Mouse (Mus musculus) midbrain, embryonic 16.5 days (tissue): ENCODE results near the gene Sox18. TPM values are rescaled to one million over a fixed set of nuclear protein-coding genes. Genes with fewer than 3 reads are reported as not detected.

Source experiments
- ATAC-seq: fragments of 200-750 bp; cut with Nextera tagmentation; 2 replicates; pipeline ENCODE4 v1.8.0; 2017; ENCODE audit warnings: moderate TSS enrichment
- H3K27ac ChIP-seq: fragments of 300-500 bp; sonication (generic); 2 replicates; pipeline ENCODE4 v1.5.1; 2014; ENCODE audit warnings: mild to moderate bottlenecking, low read length, mixed read lengths
- H3K27me3 ChIP-seq: fragments of 300-500 bp; sonication (generic); 2 replicates; pipeline ENCODE4 v1.6.1; 2014; ENCODE audit warnings: low read depth, low read length, mixed read lengths; ENCODE audit not compliant: control insufficient read depth, insufficient read depth
- H3K36me3 ChIP-seq: fragments of 300-500 bp; sonication (generic); 2 replicates; pipeline ENCODE4 v1.6.1; 2014; ENCODE audit warnings: mild to moderate bottlenecking, low read length, moderate library complexity, mixed read lengths; ENCODE audit not compliant: control insufficient read depth, insufficient read depth
- H3K4me1 ChIP-seq: fragments of 300-500 bp; sonication (generic); 2 replicates; pipeline ENCODE4 v1.6.1; 2014; ENCODE audit warnings: mild to moderate bottlenecking, low read length, mixed read lengths; ENCODE audit not compliant: control insufficient read depth, insufficient read depth
- H3K4me2 ChIP-seq: fragments of 300-500 bp; sonication (generic); 2 replicates; pipeline ENCODE4 v1.6.1; 2014; ENCODE audit warnings: mild to moderate bottlenecking, low read length, mixed read lengths
- H3K4me3 ChIP-seq: fragments of 300-500 bp; sonication (generic); 2 replicates; pipeline ENCODE4 v1.5.1; 2014; ENCODE audit warnings: low read depth, mild to moderate bottlenecking, low read length, moderate library complexity, mixed read lengths
- H3K9ac ChIP-seq: fragments of 300-500 bp; sonication (generic); 2 replicates; pipeline ENCODE4 v1.6.1; 2014; ENCODE audit warnings: low read depth, low read length, mixed read lengths
- H3K9me3 ChIP-seq: fragments of 300-500 bp; sonication (generic); replicated peaks from 2 replicates; pipeline ENCODE4 v1.6.1; 2014; ENCODE audit warnings: mild to moderate bottlenecking, low read length, mixed read lengths; ENCODE audit not compliant: control insufficient read depth, poor library complexity, severe bottlenecking
- WGBS: fragments of 180-500 bp; shearing (Covaris S2); extraction: QIAGEN DNeasy Blood & Tissue Kit; methylation state at CpG from one replicate; pipeline ENCODE4 v1.1.7; 2014; 5-methylcytosine and 5-hydroxymethylcytosine counted together
- polyA plus RNA-seq: library from polyadenylated mRNA; unstranded; fragments of >200 nt; fragmentation: Nextera tagmentation; extraction: Ambion mirVana; gene quantifications from 2 replicates; pipeline ENCODE4 v1.2.1, GENCODE M21; 2015

Sox18 gene
- polyA plus RNA-seq, 1 experiment from 2014 or later = 15.7 TPM

DNA sequence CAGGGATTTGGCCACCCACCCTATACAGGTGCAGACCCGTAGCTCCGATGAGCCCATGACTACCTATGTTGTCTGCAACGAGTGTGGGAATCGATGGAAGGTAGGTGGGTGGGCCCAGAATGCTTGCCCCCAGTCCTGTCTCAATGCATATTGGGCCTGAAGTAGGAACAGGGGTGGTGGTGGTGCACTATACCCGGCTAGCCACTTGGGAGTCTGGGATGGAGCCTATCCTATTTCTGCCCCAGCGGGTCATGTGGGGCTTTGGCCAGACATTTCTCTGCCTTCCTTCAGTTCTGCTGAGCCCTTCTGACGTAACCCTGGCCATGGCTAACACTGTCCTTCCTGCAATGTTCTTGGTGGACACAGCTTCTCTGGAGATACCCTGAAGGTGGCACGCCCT is 16.1 kb upstream of the Sox18 start:
- no peak for ATAC-seq
- Histone ChIP-seq H3K4me3 (no peak overlapping the region), H3K4me2 (no peak overlapping the region), H3K36me3 (peaks cover 10% of the 10 kb centered on the region), H3K4me1 (peaks cover 8% of the 10 kb centered on the region), H3K9ac (no peak overlapping the region), H3K27ac (no peak overlapping the region), H3K9me3 (no peaks in the 10 kb centered on the region), H3K27me3 (no peaks in the 10 kb centered on the region)
- 99% methylated on average over 8 of the region's 8 CpGs for WGBS

DNA sequence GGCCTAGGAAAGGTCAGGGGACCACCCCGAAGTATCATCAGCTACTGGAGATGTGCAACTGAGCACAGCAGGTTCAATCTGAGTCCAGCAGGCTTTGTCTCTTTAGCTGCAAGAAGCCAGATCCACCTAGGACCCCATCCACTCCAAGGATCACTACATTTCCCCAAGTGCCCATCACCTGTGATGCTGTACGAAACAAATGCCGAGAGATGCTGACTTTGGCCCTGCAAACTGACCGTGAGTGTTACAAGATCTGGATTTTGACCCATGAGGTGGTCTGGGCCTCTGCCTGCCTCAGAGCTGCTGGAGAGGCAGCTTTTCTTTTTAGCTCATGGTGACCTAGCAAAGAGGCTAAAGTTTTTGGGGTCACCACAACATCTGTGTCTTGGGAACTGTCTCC is 14.2 kb upstream of the Sox18 start:
- H3K36me3 ChIP-seq = peaks cover 10% of the 10 kb centered on the region
- ATAC-seq = no peak

DNA sequence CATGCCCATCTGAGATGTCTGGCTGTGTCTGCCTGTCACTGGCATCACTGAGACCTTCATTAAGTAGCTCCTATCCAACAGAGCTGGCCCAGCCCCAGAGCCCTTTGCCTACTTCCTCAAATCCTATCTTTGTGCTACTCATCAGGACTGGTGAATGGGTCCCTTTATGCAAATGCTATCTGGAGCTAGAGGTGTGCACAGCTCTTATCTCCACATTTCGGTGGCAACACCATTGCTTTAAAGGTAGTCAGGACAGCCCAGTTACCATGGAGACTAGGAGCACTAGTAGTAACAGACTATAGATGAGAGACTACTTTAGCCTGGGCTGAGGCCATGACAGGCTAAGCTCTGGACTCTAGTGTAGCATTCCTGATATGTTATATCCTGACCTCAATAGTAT is 13.3 kb upstream of the Sox18 start:
- H3K9me3 ChIP-seq = no peaks in the 10 kb centered on the region
- no peak overlapping the region for H3K27ac ChIP-seq
- H3K36me3 ChIP-seq = peaks cover 10% of the 10 kb centered on the region
- no peak overlapping the region for H3K4me3 ChIP-seq
- H3K4me2 ChIP-seq = no peak overlapping the region
- peaks cover 11% of the 10 kb centered on the region for H3K4me1 ChIP-seq
- H3K9ac ChIP-seq = no peak overlapping the region
- 83% methylated on average over 1 of the region's 1 CpGs for WGBS
- H3K27me3 ChIP-seq = no peaks in the 10 kb centered on the region
- no peak for ATAC-seq

More for the DNA sequence above, 14.2 kb upstream of the Sox18 start:
- no peak overlapping the region for H3K27ac ChIP-seq
- H3K4me3 ChIP-seq = no peak overlapping the region
- peaks cover 10% of the 10 kb centered on the region for H3K4me1 ChIP-seq
- H3K27me3 ChIP-seq = no peaks in the 10 kb centered on the region
- no peak overlapping the region for H3K9ac ChIP-seq
- no peaks in the 10 kb centered on the region for H3K9me3 ChIP-seq
- WGBS = 95% methylated on average over 4 of the region's 4 CpGs
- H3K4me2 ChIP-seq = no peak overlapping the region

DNA sequence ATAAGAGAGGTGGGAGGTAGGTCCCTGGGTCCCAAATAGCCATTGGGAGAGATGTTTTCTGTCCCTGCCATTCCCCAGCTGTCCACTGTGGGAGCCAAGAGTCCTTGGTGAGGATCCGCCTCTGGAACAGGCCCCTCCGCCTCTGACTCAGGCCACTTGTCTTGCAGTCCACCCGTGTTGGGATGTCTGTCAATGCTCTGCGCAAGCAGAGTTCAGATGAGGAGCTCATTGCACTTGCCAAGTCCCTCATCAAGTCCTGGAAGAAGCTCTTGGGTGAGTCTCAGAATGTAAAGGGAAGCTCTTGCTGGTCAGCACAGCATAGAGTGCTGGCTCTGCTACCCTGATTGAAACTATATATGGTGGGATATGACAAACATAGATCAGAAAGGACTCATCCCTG is 11.9 kb upstream of the Sox18 start:
- H3K4me3 ChIP-seq = no peak overlapping the region
- no peaks in the 10 kb centered on the region for H3K27me3 ChIP-seq
- H3K4me1 ChIP-seq = peaks cover 13% of the 10 kb centered on the region
- no peaks in the 10 kb centered on the region for H3K9me3 ChIP-seq
- 75% methylated on average over 4 of the region's 4 CpGs for WGBS
- H3K9ac ChIP-seq = no peak overlapping the region
- no peak overlapping the region for H3K27ac ChIP-seq
- H3K4me2 ChIP-seq = no peak overlapping the region
- peaks cover 10% of the 10 kb centered on the region for H3K36me3 ChIP-seq
- no peak for ATAC-seq

DNA sequence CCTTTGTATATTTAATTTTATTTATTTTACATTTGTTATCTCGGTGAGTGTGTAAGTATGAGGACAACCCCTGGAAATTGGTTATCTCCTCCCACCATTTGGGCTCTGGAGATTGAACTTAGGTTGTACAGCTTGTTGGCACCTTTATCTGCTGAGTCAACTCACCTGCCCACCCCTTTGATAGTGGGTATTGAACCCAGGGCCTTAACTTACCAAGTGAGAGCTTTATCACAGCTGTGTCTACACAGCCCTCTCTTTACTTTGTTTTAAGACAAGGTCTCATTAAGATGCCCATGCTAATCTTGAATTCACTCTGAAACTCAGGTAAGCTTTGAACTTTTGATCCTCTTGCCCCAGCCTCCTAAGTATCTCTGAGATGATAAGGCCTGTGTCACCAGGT is 10.5 kb upstream of the Sox18 start:
- Histone ChIP-seq H3K4me3 (no peak overlapping the region), H3K9ac (no peak overlapping the region), H3K36me3 (peaks cover 5% of the 10 kb centered on the region), H3K27me3 (no peaks in the 10 kb centered on the region), H3K27ac (no peak overlapping the region), H3K4me1 (peaks cover 13% of the 10 kb centered on the region), H3K4me2 (no peak overlapping the region), H3K9me3 (no peaks in the 10 kb centered on the region)
- 93% methylated on average over 1 of the region's 1 CpGs for WGBS
- ATAC-seq = no peak

DNA sequence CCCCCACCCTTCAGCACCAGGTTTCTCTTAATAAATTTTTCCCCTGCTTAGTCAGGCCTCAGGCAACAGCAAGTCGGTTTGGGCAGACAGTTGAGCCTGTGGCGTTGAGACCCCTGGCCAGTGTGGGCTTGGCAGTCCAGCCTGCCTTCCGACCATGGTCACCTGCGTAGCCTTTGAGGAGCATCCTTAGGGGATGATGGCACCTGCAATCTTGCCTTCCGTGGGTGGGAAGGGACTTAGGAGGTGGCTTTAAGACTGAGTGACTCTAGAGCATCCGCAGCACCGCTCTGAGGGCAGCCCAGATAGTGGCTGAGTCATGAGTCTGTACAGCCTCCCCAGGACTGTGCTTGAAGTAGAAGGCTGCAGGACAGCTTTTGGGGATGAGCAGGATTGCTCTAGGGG is 9.3 kb upstream of the Sox18 start:
- H3K4me3 ChIP-seq = peak overlapping the region; percentile 65
- 15% methylated on average over 7 of the region's 7 CpGs for WGBS
- peak; percentile 26; the same call in 1 of the 2 replicates for ATAC-seq
- no peaks in the 10 kb centered on the region for H3K27me3 ChIP-seq
- peaks cover 14% of the 10 kb centered on the region for H3K4me1 ChIP-seq
- H3K4me2 ChIP-seq = peak overlapping the region; percentile 66
- H3K27ac ChIP-seq = peak overlapping the region; percentile 77
- no peaks in the 10 kb centered on the region; the same call in 1 of the 2 replicates for H3K36me3 ChIP-seq
- H3K9me3 ChIP-seq = no peaks in the 10 kb centered on the region
- peak overlapping the region; percentile 79 for H3K9ac ChIP-seq

DNA sequence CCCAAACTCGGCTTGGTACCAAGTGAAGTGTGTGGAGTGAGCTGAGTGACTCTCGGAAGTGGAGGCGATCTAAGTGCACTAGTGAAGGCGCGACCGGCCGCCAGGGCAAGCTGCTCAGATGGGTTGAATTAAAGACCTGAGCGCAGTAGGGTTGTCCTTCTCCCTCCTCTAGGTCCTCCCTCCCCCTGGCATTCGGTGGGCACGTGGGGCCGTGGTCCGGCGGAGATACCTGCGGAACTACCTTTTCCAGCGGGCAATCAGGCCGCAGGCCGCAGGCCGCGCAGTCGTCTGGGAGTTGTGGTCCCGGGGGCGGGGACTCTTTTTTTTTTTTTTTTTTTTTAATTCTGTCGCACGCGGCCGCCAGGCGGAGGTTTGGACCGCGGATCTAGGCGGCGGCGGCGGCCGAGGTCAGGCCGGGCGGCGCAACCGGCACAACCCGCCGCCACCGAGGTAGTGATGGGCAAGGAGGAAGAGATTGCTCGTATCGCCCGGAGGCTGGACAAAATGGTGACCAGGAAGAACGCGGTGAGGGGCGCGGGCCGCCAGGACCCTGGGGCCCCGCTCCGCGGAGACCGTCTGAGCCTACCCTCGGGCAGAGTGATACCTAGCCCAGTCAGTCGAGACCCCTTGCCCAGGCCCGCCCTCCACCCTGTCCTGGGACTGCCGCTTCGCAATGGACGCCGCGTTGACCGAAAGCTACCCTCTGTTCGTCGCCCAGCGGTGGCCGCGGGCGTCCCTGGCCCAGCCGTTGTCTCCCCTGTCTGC is 8.7 kb upstream of the Sox18 start, which contains the start of gene Tcea2:
Gene Tcea2 (plus strand): TSS at position 360 of the 765 bp plus-strand sequence.
- Histone ChIP-seq H3K4me2 (peak within 1 kb of the TSS; percentile 66), H3K9me3 (no peaks in the 10 kb centered on the region), H3K9ac (peak within 1 kb of the TSS; percentile 79), H3K4me3 (peak within 1 kb of the TSS; percentile 65), H3K27ac (peak within 1 kb of the TSS; percentile 77), H3K27me3 (no peaks in the 10 kb centered on the region), H3K4me1 (peaks cover 19% of the 10 kb centered on the region), H3K36me3 (no peaks in the 10 kb centered on the region; the same call in 1 of the 2 replicates)
- WGBS = under 1% methylated on average over 65 of the region's 69 CpGs
- peak; percentile 66 for ATAC-seq

DNA sequence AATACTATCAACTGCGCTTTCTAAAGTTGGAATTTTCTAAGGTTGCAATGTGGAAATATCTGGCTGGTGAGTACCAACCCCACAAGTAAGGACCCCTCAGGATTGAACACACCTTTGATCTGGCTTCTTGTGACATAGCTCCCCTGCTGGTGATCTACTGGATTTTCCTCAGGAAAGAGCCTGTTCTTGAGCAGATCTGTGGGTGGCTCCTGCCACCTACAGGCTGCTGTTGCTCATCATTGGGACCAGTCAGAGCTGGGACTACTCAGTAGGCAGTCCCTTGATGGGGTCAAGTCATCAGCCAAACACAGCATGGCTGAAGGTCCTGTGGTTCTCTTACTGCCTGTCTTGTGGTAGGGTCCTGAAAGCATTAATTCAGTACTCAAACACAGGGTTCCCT is 7.3 kb upstream of the Sox18 start:
- peak; percentile 39 for ATAC-seq

DNA sequence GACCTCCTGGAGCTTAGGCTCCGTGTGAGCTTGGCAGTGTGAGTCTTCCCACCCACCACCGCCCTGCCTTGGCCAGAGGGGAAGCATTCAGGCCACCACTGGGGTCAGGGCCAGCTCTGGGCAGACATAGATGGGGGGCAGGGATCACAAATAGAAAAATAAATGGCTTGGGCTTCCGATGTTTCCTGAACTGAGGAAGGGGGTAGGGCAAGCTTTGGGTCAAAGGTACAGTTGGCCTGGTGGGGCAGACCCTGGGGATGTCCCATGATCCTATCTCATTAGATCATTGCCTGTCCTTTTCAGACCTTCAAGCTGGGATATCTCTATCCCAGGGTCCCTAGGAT is 6.3 kb upstream of the Sox18 start:
- Histone ChIP-seq H3K4me1 (peaks cover 19% of the 10 kb centered on the region), H3K4me3 (no peak overlapping the region), H3K9me3 (no peaks in the 10 kb centered on the region), H3K9ac (no peak overlapping the region), H3K27me3 (peaks cover 13% of the 10 kb centered on the region), H3K36me3 (no peaks in the 10 kb centered on the region), H3K4me2 (no peak overlapping the region), H3K27ac (no peak overlapping the region)
- ATAC-seq = no peak
- WGBS = 61% methylated on average over 3 of the region's 3 CpGs

More for the DNA sequence above, 7.3 kb upstream of the Sox18 start:
- Histone ChIP-seq H3K9me3 (no peaks in the 10 kb centered on the region), H3K27me3 (peaks cover 3% of the 10 kb centered on the region; the same call in 1 of the 2 replicates), H3K4me1 (peaks cover 19% of the 10 kb centered on the region), H3K9ac (no peak overlapping the region), H3K4me2 (no peak overlapping the region), H3K27ac (no peak overlapping the region), H3K4me3 (no peak overlapping the region), H3K36me3 (no peaks in the 10 kb centered on the region)
- 59% methylated on average over 1 of the region's 1 CpGs for WGBS
